Mouse (Mus musculus): Measurements from ENCODE around the gene Hccs. TPM values are rescaled to one million over a fixed set of nuclear protein-coding genes. Genes with fewer than 3 reads are reported as not detected.
A peak's percentile ranks its signal among the peaks of the same experiment; 100 is the strongest.

Hccs gene
- total and polyA plus RNA-seq, 3 experiments, result 24.5 to 64.9 (median 64.0) TPM

DNA sequence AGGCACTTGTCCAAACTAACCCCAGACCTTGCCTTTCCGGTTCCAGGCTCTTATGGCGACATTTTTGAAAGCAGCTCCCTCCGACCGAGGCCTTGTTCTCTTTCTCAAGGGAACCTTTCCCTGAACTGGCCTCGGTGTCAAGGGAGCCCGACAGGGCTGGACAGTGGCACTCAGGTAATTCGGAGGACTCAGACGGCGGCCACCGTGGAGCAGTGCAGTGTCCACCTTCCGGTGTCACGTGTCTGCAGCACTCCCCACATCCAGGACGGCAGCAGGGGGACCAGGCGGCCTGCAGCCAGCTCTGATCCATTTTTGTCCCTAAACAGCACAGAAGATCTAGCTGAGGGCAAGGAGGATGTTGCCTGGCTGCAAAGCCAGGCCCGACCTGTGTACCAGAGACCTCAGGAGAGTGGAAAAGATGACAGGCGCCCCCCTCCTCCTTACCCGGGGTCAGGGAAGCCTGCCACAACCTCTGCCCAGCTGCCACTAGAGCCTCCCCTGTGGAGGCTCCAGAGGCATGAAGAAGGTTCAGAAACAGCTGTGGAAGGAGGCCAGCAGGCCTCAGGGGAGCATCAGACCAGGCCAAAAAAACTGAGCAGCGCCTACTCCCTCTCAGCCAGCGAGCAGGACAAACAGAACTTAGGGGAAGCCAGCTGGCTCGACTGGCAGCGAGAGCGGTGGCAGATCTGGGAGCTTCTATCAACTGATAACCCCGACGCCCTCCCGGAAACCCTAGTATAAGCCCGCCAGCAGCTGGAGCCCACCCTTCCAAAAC, 17.7 kb downstream of the Hccs start:
- no peaks in the 10 kb centered on the region for H3K27me3 ChIP-seq (ENCODE audit: control insufficient read depth, insufficient read depth, low read length)
- peak overlapping the region; percentile 43 for H3K27ac ChIP-seq
- peak; percentile 65 for DNase-seq
- H3K36me3 ChIP-seq (ENCODE audit: control insufficient read depth, insufficient read depth, low read length), result no peaks in the 10 kb centered on the region
- intact Hi-C loops (cut with DNase I), result loop anchor here (5.0 to 10.0 kb wide), 2 partner anchors 265 to 588 kb away; no protein-coding TSS in a partner anchor
- H3K4me3 ChIP-seq, result no peak overlapping the region
- 47% methylated on average over 26 of the region's 26 CpGs for WGBS
- no peaks in the 10 kb centered on the region for H3K79me2 ChIP-seq (replicated peaks; ENCODE audit: control insufficient read depth, insufficient read depth, low read length)
- H3K4me1 ChIP-seq (ENCODE audit: control insufficient read depth, insufficient read depth, low read length), result no peaks in the 10 kb centered on the region
- H3K9ac ChIP-seq (ENCODE audit: low read depth, low read length), result no peak overlapping the region
- TF ChIP-seq CTCF (IDR thresholded peaks at IDR 0.05), result no peak
- TF ChIP-seq POLR2A (IDR thresholded peaks at IDR 0.05; ENCODE audit: insufficient read depth, low read depth, low read length), result no peak
- no peak for TF ChIP-seq EP300 (IDR thresholded peaks at IDR 0.05; ENCODE audit: insufficient read depth, low read depth, low read length)

- no peaks in the 10 kb centered on the region for H3K4me1 ChIP-seq (ENCODE audit: control insufficient read depth, insufficient read depth, low read length)
- WGBS, result 35% methylated on average over 4 of the region's 4 CpGs
- DNase-seq, result no peak
- no peaks in the 10 kb centered on the region for H3K79me2 ChIP-seq (replicated peaks; ENCODE audit: control insufficient read depth, insufficient read depth, low read length)
- no peak overlapping the region for H3K4me3 ChIP-seq
- no peaks in the 10 kb centered on the region for H3K36me3 ChIP-seq (ENCODE audit: control insufficient read depth, insufficient read depth, low read length)
- H3K27me3 ChIP-seq (ENCODE audit: control insufficient read depth, insufficient read depth, low read length), result no peaks in the 10 kb centered on the region
- TF ChIP-seq CTCF (IDR thresholded peaks at IDR 0.05), result peak; percentile 62
- no peak for TF ChIP-seq EP300 (IDR thresholded peaks at IDR 0.05; ENCODE audit: insufficient read depth, low read depth, low read length)
- no peak for TF ChIP-seq POLR2A (IDR thresholded peaks at IDR 0.05; ENCODE audit: insufficient read depth, low read depth, low read length)
- H3K27ac ChIP-seq, result no peak overlapping the region
- intact Hi-C loops (cut with DNase I), result loop anchor here (1.0 kb wide), 1 partner anchor 361 kb away; no protein-coding TSS in a partner anchor
- no peak overlapping the region for H3K9ac ChIP-seq (ENCODE audit: low read depth, low read length)
These were observed 20.6 kb downstream of the Hccs start for GRCm38 (mm10) chrX:169299579-169299978.

DNA sequence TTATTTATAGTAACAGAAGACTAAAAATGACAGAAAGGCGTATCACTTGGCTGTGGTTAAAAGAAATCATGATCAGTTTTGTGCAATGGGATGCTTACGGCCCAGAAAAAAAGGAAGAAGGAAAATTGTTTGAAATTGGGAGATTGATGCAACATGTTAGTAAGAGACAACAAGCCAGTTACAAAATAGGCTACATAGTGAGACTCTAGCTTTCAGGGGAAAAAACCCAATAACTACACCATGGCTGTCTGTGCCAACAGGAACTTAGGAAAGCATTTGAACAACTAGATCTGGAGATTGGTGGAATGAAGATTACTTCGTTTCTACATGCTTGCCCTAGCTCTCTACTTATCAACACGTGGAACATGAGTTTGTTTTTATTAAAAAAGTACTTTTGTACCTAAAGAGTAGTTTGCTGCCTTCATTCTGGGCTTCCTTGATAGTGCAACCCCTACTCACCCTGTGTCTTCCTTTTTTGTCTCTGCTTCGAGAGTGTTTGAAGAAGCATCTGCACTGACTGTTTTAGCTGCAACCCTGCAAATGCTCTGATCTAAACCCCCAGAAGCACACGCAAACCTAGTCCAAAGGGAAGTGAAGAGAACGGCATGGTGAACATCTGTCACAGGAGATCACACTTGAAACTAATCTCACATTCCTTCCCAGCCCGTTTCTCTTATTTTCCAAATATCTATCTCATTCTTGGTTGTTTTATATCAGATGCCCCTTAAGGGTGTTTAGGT, 56.6 kb downstream of the Hccs start:
- H3K27me3 ChIP-seq (ENCODE audit: control insufficient read depth, insufficient read depth, low read length), result no peaks in the 10 kb centered on the region
- WGBS, result 57% methylated on average over 8 of the region's 8 CpGs
- no peak overlapping the region for H3K4me3 ChIP-seq
- TF ChIP-seq CTCF (IDR thresholded peaks at IDR 0.05) (no peak), EP300 (IDR thresholded peaks at IDR 0.05; ENCODE audit: insufficient read depth, low read depth, low read length) (no peak), POLR2A (IDR thresholded peaks at IDR 0.05; ENCODE audit: insufficient read depth, low read depth, low read length) (no peak)
- no peaks in the 10 kb centered on the region for H3K36me3 ChIP-seq (ENCODE audit: control insufficient read depth, insufficient read depth, low read length)
- H3K9ac ChIP-seq (ENCODE audit: low read depth, low read length), result no peak overlapping the region
- no peaks in the 10 kb centered on the region; the same call in 1 of the 2 replicates for H3K4me1 ChIP-seq (ENCODE audit: control insufficient read depth, insufficient read depth, low read length)
- no peak for DNase-seq
- H3K27ac ChIP-seq, result no peak overlapping the region
- no peaks in the 10 kb centered on the region for H3K79me2 ChIP-seq (replicated peaks; ENCODE audit: control insufficient read depth, insufficient read depth, low read length)
- intact Hi-C loops (cut with DNase I), result no loop called here

DNA sequence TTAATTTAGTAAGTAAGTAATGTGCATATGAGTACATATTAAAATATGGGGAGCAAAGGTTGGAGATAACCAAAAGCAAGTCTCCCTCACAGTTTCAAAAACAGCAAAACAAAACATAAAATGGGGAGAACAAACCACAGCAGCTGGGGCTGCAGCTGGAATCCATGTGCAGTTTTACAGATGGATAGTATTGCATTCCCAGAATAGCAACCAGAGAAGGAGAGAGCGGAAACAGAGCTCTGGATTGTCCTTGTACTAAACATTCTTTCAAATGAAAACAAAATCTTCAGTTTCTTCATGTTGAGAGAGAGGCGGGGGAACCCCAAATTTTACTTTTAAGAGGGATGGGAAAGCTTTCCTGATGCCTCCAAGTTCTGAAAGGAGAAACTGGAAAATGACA, 58.0 kb downstream of the Hccs start:
- no peak overlapping the region for H3K9ac ChIP-seq (ENCODE audit: low read depth, low read length)
- peak in 1 of 2 experiments; percentile 2 for DNase-seq
- H3K27me3 ChIP-seq (ENCODE audit: control insufficient read depth, insufficient read depth, low read length), result no peaks in the 10 kb centered on the region
- H3K4me3 ChIP-seq, result no peak overlapping the region
- peak overlapping the region; percentile 38; the same call in 1 of the 2 replicates for H3K27ac ChIP-seq
- no peak for TF ChIP-seq POLR2A (IDR thresholded peaks at IDR 0.05; ENCODE audit: insufficient read depth, low read depth, low read length)
- no peak for TF ChIP-seq EP300 (IDR thresholded peaks at IDR 0.05; ENCODE audit: insufficient read depth, low read depth, low read length)
- no peak for TF ChIP-seq CTCF (IDR thresholded peaks at IDR 0.05)
- intact Hi-C loops (cut with DNase I), result no loop called here
- H3K36me3 ChIP-seq (ENCODE audit: control insufficient read depth, insufficient read depth, low read length), result no peaks in the 10 kb centered on the region
- 51% methylated on average over 2 of the region's 2 CpGs for WGBS
- H3K79me2 ChIP-seq (replicated peaks; ENCODE audit: control insufficient read depth, insufficient read depth, low read length), result no peaks in the 10 kb centered on the region
- H3K4me1 ChIP-seq (ENCODE audit: control insufficient read depth, insufficient read depth, low read length), result peaks cover 2% of the 10 kb centered on the region

DNA sequence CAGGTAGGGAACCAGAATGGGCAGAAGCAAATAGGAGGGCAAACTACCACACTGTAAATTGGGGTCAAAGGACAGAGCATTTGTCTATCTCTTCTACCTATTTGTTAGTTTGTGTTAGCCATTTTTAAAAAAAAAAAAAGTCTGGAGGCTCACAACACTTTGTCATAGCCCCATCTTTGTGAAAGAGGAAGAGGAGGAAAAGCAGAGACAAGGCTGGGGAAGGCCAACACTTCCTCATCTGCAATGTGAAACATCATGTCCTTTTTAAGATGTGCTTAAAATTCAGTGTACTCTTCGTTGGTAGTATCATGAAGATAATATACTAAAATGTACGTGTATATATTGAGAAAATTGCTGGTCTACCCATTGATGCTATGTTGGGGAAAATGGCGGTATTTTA, 59.1 kb downstream of the Hccs start:
- WGBS, result 68% methylated on average over 3 of the region's 3 CpGs
- Histone ChIP-seq H3K4me1 (ENCODE audit: control insufficient read depth, insufficient read depth, low read length) (peaks cover 2% of the 10 kb centered on the region), H3K27me3 (ENCODE audit: control insufficient read depth, insufficient read depth, low read length) (no peaks in the 10 kb centered on the region), H3K4me3 (no peak overlapping the region), H3K79me2 (replicated peaks; ENCODE audit: control insufficient read depth, insufficient read depth, low read length) (no peaks in the 10 kb centered on the region), H3K36me3 (ENCODE audit: control insufficient read depth, insufficient read depth, low read length) (no peaks in the 10 kb centered on the region), H3K27ac (no peak overlapping the region), H3K9ac (ENCODE audit: low read depth, low read length) (no peak overlapping the region)
- DNase-seq, result no peak
- no peak for TF ChIP-seq CTCF (IDR thresholded peaks at IDR 0.05)
- TF ChIP-seq POLR2A (IDR thresholded peaks at IDR 0.05; ENCODE audit: insufficient read depth, low read depth, low read length), result no peak
- TF ChIP-seq EP300 (IDR thresholded peaks at IDR 0.05; ENCODE audit: insufficient read depth, low read depth, low read length), result no peak
- intact Hi-C loops (cut with DNase I), result no loop called here

GRCm38 (mm10) chrX:169256741-169257140, 63.4 kb downstream of the Hccs start:
- Histone ChIP-seq H3K36me3 (ENCODE audit: control insufficient read depth, insufficient read depth, low read length) (no peaks in the 10 kb centered on the region), H3K4me3 (no peak overlapping the region), H3K9ac (ENCODE audit: low read depth, low read length) (no peak overlapping the region), H3K27ac (no peak overlapping the region), H3K79me2 (replicated peaks; ENCODE audit: control insufficient read depth, insufficient read depth, low read length) (no peaks in the 10 kb centered on the region), H3K4me1 (ENCODE audit: control insufficient read depth, insufficient read depth, low read length) (peaks cover 2% of the 10 kb centered on the region; the same call in 1 of the 2 replicates), H3K27me3 (ENCODE audit: control insufficient read depth, insufficient read depth, low read length) (no peaks in the 10 kb centered on the region)
- no peak for DNase-seq
- intact Hi-C loops (cut with DNase I), result no loop called here
- TF ChIP-seq CTCF (IDR thresholded peaks at IDR 0.05), result no peak
- TF ChIP-seq POLR2A (IDR thresholded peaks at IDR 0.05; ENCODE audit: insufficient read depth, low read depth, low read length), result no peak
- no peak for TF ChIP-seq EP300 (IDR thresholded peaks at IDR 0.05; ENCODE audit: insufficient read depth, low read depth, low read length)

Data from heart, adult 2 months (tissue).